Mouse (Mus musculus): ENCODE results near the gene Gm14862. TPM values are rescaled to one million over a fixed set of nuclear protein-coding genes. Genes with fewer than 3 reads are reported as not detected.
A peak's percentile ranks its signal among the peaks of the same experiment; 100 is the strongest.

Gm14862 gene
- polyA plus RNA-seq, 1 experiment from 2014 or later: 0.34 TPM

DNA sequence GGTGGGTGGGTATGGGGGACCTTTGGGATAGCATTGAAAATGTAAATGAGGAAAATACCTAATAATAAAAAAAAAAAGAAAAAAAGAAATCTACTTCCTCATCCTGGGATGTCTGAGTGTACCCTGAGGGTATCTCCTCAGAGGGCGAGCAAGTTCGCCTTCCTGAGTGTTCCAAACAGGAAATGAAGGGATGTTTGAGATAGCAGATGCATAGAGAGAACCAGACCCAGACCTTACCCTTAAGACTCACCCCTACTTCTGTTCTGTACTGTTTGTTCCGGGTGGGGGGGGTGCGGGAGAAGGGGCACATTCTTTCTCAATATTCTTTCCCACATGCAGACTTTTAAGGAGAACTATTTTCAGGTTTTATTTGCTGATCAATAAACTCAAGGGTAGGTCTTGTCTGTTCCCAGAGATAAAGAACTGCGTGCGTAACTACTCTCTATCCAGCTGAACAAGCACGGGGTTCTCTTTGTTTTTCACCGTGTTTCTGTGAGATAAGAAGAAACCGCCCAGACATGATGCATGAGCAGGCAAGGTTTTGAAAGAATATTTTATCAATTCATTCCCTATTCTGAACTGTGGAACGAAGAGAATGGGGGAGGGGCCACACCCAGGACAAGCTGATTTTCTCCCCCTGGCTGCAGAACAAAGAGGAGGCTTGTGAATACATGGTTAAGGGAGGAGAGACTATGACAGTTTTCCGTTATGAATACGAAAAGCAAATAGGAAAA lies 11.9 kb downstream of the Gm14862 start:
- DNase-seq (ENCODE audit: low spot score) (no peak), ATAC-seq (replicated peaks; ENCODE audit: insufficient number of reproducible peaks, low FRiP score, low TSS enrichment, low read depth) (no peak)
- H3K4me2 ChIP-seq (ENCODE audit: low read depth, low read length): no peak overlapping the region
- no peaks in the 10 kb centered on the region for H3K36me3 ChIP-seq (replicated peaks; ENCODE audit: control insufficient read depth, insufficient read depth, low read depth, low read length)
- H3K4me3 ChIP-seq (ENCODE audit: low read depth, low read length): no peak overlapping the region
- H3K4me1 ChIP-seq (ENCODE audit: control insufficient read depth, insufficient read depth, low read length): no peaks in the 10 kb centered on the region
- no peaks in the 10 kb centered on the region for H3K9me3 ChIP-seq (replicated peaks; ENCODE audit: control insufficient read depth, low read length)
- no peaks in the 10 kb centered on the region for H3K27me3 ChIP-seq (ENCODE audit: control insufficient read depth, insufficient read depth, low read length)
- no peak overlapping the region for H3K27ac ChIP-seq (replicated peaks; ENCODE audit: low read depth, low read length)
- no peak overlapping the region for H3K9ac ChIP-seq (replicated peaks; ENCODE audit: low read length)
- 59% methylated on average over 12 of the region's 12 CpGs for WGBS

DNA sequence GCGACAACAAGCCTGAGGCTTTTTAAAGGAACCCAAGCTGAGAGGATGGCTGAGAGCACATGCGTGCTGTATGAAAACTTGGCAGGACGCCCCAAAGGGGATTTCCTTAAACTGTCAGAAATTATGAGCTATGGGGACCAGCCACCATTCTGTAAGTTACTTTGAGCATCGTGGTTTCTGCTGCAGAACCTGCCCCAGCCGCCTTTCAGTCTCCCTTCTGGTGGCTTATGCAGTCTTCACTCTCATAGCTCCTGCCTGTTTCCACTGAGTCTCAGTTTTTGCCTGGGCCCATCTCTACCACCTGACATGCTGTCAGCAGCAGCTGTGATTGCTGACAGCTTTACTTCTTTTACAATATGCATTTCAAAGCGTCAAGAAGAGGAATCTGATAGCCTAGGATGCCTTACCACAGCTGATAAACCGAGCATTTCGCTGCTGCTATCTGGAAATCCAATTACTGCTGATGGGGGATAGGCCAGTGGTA lies 13.3 kb downstream of the Gm14862 start:
- ATAC-seq (replicated peaks; ENCODE audit: insufficient number of reproducible peaks, low FRiP score, low TSS enrichment, low read depth): no peak
- no peak overlapping the region for H3K4me3 ChIP-seq (ENCODE audit: low read depth, low read length)
- no peak for DNase-seq (ENCODE audit: low spot score)
- no peaks in the 10 kb centered on the region for H3K4me1 ChIP-seq (ENCODE audit: control insufficient read depth, insufficient read depth, low read length)
- no peak overlapping the region for H3K9ac ChIP-seq (replicated peaks; ENCODE audit: low read length)
- no peak overlapping the region for H3K4me2 ChIP-seq (ENCODE audit: low read depth, low read length)
- H3K9me3 ChIP-seq (replicated peaks; ENCODE audit: control insufficient read depth, low read length): no peaks in the 10 kb centered on the region
- no peaks in the 10 kb centered on the region for H3K27me3 ChIP-seq (ENCODE audit: control insufficient read depth, insufficient read depth, low read length)
- H3K27ac ChIP-seq (replicated peaks; ENCODE audit: low read depth, low read length): no peak overlapping the region
- WGBS: 71% methylated on average over 8 of the region's 8 CpGs
- H3K36me3 ChIP-seq (replicated peaks; ENCODE audit: control insufficient read depth, insufficient read depth, low read depth, low read length): no peaks in the 10 kb centered on the region

DNA sequence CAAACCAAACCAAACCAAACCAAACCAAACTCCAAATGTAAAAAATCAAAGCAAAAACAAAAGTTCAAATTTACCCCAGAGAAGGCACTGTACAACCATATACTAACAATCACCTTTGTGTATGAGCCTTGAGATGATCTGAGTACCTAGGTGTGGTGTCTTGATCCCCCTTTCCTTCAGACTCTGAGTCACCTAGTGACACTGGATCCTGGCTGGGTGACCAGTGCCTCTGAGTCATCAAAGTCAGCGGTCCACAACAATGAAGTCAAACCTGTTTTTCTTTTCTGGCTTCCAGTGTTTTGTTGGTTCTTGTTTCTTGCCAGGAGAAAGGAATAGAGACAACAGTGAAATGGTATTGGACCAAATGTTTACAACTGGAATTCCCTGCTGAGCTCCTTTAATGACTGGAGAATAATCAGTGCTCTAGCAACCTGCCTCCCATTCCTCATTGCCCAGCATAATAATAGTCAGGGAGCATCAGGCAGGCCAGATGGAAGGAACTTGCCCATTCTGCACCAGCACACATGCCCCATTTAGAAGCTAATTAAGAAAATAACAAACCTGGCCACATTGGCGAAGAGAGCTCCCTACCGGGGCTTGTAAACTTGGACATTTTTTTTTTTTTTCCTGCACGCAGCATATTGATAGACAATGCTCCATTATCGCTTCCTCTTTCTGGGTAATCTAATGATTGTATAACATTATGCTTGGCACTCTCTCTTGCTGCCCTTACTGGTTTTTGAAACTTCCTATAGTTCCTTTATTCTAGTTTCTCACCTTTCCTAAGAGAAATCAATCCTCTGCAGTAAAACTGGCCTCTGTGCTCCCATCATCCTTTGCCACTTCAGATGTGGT lies 15.7 kb downstream of the Gm14862 start:
- ATAC-seq (replicated peaks; ENCODE audit: insufficient number of reproducible peaks, low FRiP score, low TSS enrichment, low read depth): no peak
- no peaks in the 10 kb centered on the region for H3K27me3 ChIP-seq (ENCODE audit: control insufficient read depth, insufficient read depth, low read length)
- WGBS: 77% methylated on average over 5 of the region's 5 CpGs
- H3K9me3 ChIP-seq (replicated peaks; ENCODE audit: control insufficient read depth, low read length): no peaks in the 10 kb centered on the region
- no peak overlapping the region for H3K27ac ChIP-seq (replicated peaks; ENCODE audit: low read depth, low read length)
- DNase-seq (ENCODE audit: low spot score): no peak
- H3K4me3 ChIP-seq (ENCODE audit: low read depth, low read length): no peak overlapping the region
- H3K4me2 ChIP-seq (ENCODE audit: low read depth, low read length): no peak overlapping the region
- H3K4me1 ChIP-seq (ENCODE audit: control insufficient read depth, insufficient read depth, low read length): no peaks in the 10 kb centered on the region
- H3K9ac ChIP-seq (replicated peaks; ENCODE audit: low read length): no peak overlapping the region
- H3K36me3 ChIP-seq (replicated peaks; ENCODE audit: control insufficient read depth, insufficient read depth, low read depth, low read length): no peaks in the 10 kb centered on the region

GRCm38 (mm10) chrX:9227105-9227504 lies 29.6 kb downstream of the Gm14862 start:
- H3K4me2 ChIP-seq (ENCODE audit: low read depth, low read length): no peak overlapping the region
- no peaks in the 10 kb centered on the region for H3K27me3 ChIP-seq (ENCODE audit: control insufficient read depth, insufficient read depth, low read length)
- 80% methylated on average over 2 of the region's 2 CpGs for WGBS
- no peaks in the 10 kb centered on the region for H3K4me1 ChIP-seq (ENCODE audit: control insufficient read depth, insufficient read depth, low read length)
- H3K36me3 ChIP-seq (replicated peaks; ENCODE audit: control insufficient read depth, insufficient read depth, low read depth, low read length): no peaks in the 10 kb centered on the region
- no peak overlapping the region for H3K27ac ChIP-seq (replicated peaks; ENCODE audit: low read depth, low read length)
- no peak overlapping the region for H3K9ac ChIP-seq (replicated peaks; ENCODE audit: low read length)
- no peak for DNase-seq (ENCODE audit: low spot score)
- no peak overlapping the region for H3K4me3 ChIP-seq (ENCODE audit: low read depth, low read length)
- ATAC-seq (replicated peaks; ENCODE audit: insufficient number of reproducible peaks, low FRiP score, low TSS enrichment, low read depth): no peak
- H3K9me3 ChIP-seq (replicated peaks; ENCODE audit: control insufficient read depth, low read length): no peaks in the 10 kb centered on the region

GRCm38 (mm10) chrX:9222412-9223221 lies 34.1 kb downstream of the Gm14862 start:
- H3K4me2 ChIP-seq (ENCODE audit: low read depth, low read length): no peak overlapping the region
- no peaks in the 10 kb centered on the region for H3K4me1 ChIP-seq (ENCODE audit: control insufficient read depth, insufficient read depth, low read length)
- H3K27me3 ChIP-seq (ENCODE audit: control insufficient read depth, insufficient read depth, low read length): no peaks in the 10 kb centered on the region
- 89% methylated on average over 3 of the region's 3 CpGs for WGBS
- no peak overlapping the region for H3K27ac ChIP-seq (replicated peaks; ENCODE audit: low read depth, low read length)
- no peaks in the 10 kb centered on the region for H3K36me3 ChIP-seq (replicated peaks; ENCODE audit: control insufficient read depth, insufficient read depth, low read depth, low read length)
- no peak overlapping the region for H3K9ac ChIP-seq (replicated peaks; ENCODE audit: low read length)
- no peak overlapping the region for H3K4me3 ChIP-seq (ENCODE audit: low read depth, low read length)
- no peak for ATAC-seq (replicated peaks; ENCODE audit: insufficient number of reproducible peaks, low FRiP score, low TSS enrichment, low read depth)
- DNase-seq (ENCODE audit: low spot score): no peak
- no peaks in the 10 kb centered on the region for H3K9me3 ChIP-seq (replicated peaks; ENCODE audit: control insufficient read depth, low read length)

- DNase-seq (ENCODE audit: low spot score) (no peak), ATAC-seq (replicated peaks; ENCODE audit: insufficient number of reproducible peaks, low FRiP score, low TSS enrichment, low read depth) (no peak)
- Histone ChIP-seq H3K27ac (replicated peaks; ENCODE audit: low read depth, low read length) (no peak overlapping the region), H3K4me3 (ENCODE audit: low read depth, low read length) (no peak overlapping the region), H3K4me1 (ENCODE audit: control insufficient read depth, insufficient read depth, low read length) (no peaks in the 10 kb centered on the region), H3K27me3 (ENCODE audit: control insufficient read depth, insufficient read depth, low read length) (no peaks in the 10 kb centered on the region), H3K9ac (replicated peaks; ENCODE audit: low read length) (no peak overlapping the region), H3K36me3 (replicated peaks; ENCODE audit: control insufficient read depth, insufficient read depth, low read depth, low read length) (no peaks in the 10 kb centered on the region), H3K4me2 (ENCODE audit: low read depth, low read length) (no peak overlapping the region), H3K9me3 (replicated peaks; ENCODE audit: control insufficient read depth, low read length) (no peaks in the 10 kb centered on the region)
- 66% methylated on average over 4 of the region's 4 CpGs for WGBS
Observed at GRCm38 (mm10) chrX:9221736-9222135, 35.0 kb downstream of the Gm14862 start.

DNA sequence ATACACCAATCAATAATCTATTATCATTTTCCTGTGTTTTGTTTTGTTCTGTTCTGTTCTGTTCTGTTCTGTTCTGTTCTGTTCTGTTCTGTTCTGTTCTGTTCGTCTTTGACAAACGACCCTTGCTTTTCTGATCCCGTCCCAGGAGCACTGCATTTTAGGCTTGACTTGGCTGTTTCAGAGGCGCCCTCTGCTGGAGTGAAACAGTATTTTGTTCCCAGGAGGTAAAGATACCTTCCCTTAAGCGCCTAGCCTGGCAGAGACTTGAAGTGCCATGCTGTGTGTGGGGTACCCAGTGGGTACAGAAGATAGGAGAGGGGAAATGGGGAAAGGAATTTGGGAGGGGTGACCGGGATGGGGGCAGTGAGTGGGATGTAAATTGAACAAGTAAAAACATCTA lies 35.5 kb downstream of the Gm14862 start:
- 26% methylated on average over 6 of the region's 6 CpGs for WGBS
- ATAC-seq (replicated peaks; ENCODE audit: insufficient number of reproducible peaks, low FRiP score, low TSS enrichment, low read depth) (no peak), DNase-seq (ENCODE audit: low spot score) (peak; percentile 60)
- H3K27ac ChIP-seq (replicated peaks; ENCODE audit: low read depth, low read length): no peak overlapping the region
- no peaks in the 10 kb centered on the region for H3K4me1 ChIP-seq (ENCODE audit: control insufficient read depth, insufficient read depth, low read length)
- H3K36me3 ChIP-seq (replicated peaks; ENCODE audit: control insufficient read depth, insufficient read depth, low read depth, low read length): no peaks in the 10 kb centered on the region
- no peaks in the 10 kb centered on the region for H3K27me3 ChIP-seq (ENCODE audit: control insufficient read depth, insufficient read depth, low read length)
- H3K9ac ChIP-seq (replicated peaks; ENCODE audit: low read length): no peak overlapping the region
- no peak overlapping the region for H3K4me2 ChIP-seq (ENCODE audit: low read depth, low read length)
- H3K9me3 ChIP-seq (replicated peaks; ENCODE audit: control insufficient read depth, low read length): no peaks in the 10 kb centered on the region
- H3K4me3 ChIP-seq (ENCODE audit: low read depth, low read length): no peak overlapping the region
